Mouse (Mus musculus): ENCODE results near the gene Ftl1.

Ftl1 gene

DNA sequence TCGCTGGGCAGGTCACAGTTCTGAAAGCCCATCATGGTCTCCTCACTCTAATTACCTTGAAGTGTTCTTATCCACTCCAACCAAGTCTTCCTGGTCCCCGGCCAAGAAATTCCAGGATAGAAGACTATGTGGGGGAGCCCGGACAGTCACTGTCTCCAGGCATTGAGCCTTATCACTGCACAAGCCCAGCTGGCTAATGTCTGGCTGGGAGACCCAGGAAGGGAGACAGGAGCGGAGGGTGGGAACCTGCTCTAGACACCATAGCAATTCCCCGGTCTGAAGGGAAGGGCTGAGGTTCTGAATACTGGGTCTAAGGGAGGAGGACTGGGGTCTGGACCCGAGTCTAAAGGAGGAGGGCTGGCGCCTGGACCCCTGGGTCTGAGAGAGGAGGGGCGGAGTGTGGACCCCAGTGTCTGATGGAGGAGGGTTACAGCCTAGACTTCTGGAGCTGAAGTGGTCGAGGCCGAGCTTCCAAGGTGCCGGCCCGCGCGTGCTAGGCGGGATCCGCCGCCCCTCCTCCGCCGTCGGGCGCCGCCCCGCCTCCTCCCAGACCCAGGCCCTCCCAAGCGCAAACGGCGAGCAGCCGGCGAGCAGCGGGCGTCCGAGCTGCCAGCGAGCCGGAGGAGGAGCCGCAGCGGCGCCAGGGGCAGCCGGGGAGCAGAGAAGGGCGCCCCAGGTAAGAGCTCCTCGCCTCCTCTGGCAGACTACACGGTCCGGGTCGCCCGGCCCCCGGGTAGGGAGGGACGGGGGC, 46.4 kb downstream of the Ftl1 start, which contains the start of gene Ntf5:
Gene Ntf5, plus strand, starts transcription at position 583 of the 751 bp plus-strand sequence.
- no peak for DNase-seq (ENCODE audit: low read depth, low spot score)

DNA sequence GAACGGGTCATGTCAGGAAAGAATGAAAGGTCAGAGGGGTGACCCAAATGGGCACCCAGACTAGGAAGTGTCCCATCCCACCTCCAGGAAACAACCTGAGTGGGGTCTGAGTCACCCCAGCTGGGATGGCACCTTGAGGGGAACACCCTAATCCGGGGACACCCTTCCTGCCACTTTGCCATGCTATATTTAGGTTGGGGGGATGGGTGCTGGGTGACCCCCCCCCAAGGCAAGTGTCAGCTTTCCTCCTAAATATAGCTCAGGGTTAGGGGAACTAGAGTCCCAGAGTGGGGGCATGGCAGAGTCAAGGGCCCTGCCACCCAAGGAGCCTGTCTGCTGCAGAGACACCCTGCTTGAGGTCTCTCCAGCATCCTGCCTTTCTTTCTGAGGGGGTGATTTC, 47.3 kb downstream of the Ftl1 start:
- no peak for DNase-seq (ENCODE audit: low read depth, low spot score)

DNA sequence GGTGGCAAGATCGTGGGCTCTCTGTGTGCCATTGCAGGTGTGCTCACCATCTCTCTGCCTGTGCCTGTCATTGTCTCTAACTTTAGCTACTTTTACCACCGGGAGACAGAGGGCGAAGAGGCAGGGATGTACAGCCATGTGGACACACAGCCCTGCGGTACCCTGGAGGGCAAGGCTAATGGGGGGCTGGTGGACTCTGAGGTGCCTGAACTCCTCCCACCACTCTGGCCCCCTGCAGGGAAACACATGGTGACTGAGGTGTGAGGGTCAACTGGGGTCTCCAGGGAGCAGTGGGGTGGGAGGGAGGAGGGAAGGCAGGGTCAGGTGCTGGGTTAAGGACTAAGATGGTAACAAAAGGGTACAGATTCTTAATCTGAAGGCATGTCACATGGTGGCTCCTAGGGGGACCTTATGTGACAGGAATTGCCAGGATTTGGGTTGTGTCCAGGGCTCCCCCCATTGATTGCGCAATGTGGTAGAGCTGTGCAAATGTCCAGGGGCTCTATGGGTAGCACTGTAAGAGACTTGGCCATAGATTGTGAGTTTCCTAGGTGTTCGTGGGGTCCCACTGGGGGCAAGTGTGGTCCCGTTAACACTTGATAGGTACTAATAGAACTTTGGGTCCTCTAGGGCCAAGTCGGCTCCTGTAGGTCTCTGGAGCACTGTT, 50.1 kb downstream of the Ftl1 start:
- DNase-seq (ENCODE audit: low read depth, low spot score), result no peak

DNA sequence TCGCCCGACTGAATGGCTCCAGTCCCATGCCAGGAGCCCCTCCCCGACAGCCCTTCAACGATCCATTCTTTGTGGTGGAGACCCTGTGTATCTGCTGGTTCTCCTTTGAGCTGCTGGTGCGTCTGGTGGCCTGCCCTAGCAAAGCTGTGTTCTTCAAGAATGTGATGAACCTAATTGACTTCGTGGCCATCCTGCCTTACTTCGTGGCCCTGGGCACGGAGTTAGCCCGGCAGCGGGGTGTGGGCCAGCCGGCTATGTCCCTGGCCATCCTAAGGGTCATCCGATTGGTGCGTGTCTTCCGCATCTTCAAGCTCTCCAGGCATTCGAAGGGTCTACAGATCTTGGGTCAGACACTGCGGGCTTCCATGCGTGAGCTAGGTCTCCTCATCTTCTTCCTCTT, 50.7 kb downstream of the Ftl1 start:
- no peak for DNase-seq (ENCODE audit: low read depth, low spot score)

DNA sequence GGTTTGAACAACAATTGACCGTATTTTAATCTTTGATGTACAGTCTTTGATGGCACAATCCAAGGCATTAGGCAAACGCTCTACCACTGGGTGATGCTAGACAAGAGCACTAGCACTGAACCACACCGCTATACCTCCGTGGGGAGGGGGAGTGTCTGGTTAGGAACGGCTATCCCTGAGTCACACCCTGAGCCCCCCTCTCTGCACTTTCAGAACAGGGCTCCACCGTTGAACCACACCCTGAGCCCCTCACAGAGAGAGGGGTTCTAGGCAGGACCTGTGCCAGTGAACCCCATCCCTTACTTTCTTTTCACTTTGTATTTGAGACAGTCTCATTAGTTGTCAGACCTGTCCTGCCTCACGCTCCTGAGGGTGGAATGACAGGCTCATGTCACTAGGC, 51.3 kb downstream of the Ftl1 start:
- DNase-seq (ENCODE audit: low read depth, low spot score), result no peak

Measured in retina, postnatal 7 days (tissue).